Mouse (Mus musculus) heart, adult 2 months (tissue): ENCODE measurements around the gene Pop7. TPM values are rescaled to one million over a fixed set of nuclear protein-coding genes. Genes with fewer than 3 reads are reported as not detected.

ENCODE experiments used
- DNase-seq, 2 experiments: peaks; one replicate each; pipeline ENCODE4 v3.0.0; 2021
- H3K27ac ChIP-seq: fragments of 200-600 bp; 2 replicates; pipeline ENCODE4 v1.8.1; 2022
- H3K27me3 ChIP-seq: fragments of 200-500 bp; 2 replicates; pipeline ENCODE4 v1.6.1; 2012; ENCODE audit warnings: mild to moderate bottlenecking, low read length, inconsistent platforms, mixed read lengths; ENCODE audit not compliant: control insufficient read depth, insufficient read depth
- H3K36me3 ChIP-seq: fragments of 200-500 bp; 2 replicates; pipeline ENCODE4 v1.6.1; 2012; ENCODE audit warnings: low read length, inconsistent platforms; ENCODE audit not compliant: control insufficient read depth, insufficient read depth
- H3K4me1 ChIP-seq: fragments of 200-500 bp; 2 replicates; pipeline ENCODE4 v1.6.1; 2011; ENCODE audit warnings: low read length; ENCODE audit not compliant: control insufficient read depth, insufficient read depth
- H3K4me3 ChIP-seq: fragments of 200-600 bp; 2 replicates; pipeline ENCODE4 v1.8.1; 2022
- H3K79me2 ChIP-seq: fragments of 200-500 bp; replicated peaks from 2 replicates; pipeline ENCODE4 v1.6.1; 2012; ENCODE audit warnings: mild to moderate bottlenecking, inconsistent platforms, low read length, moderate library complexity, mixed read lengths; ENCODE audit not compliant: control insufficient read depth, insufficient read depth
- H3K9ac ChIP-seq: fragments of 200-500 bp; 2 replicates; pipeline ENCODE4 v1.6.1; 2012; ENCODE audit warnings: low read depth, mild to moderate bottlenecking, control low read depth, inconsistent platforms, low read length, mixed read lengths
- CTCF ChIP-seq: fragments of 200-600 bp; IDR thresholded peaks from 2 replicates; pipeline ENCODE4 v1.8.1; 2022; ENCODE audit warnings: antibody characterized with exemption, mild to moderate bottlenecking, moderate library complexity
- EP300 ChIP-seq: fragments of 200-500 bp; IDR thresholded peaks from 2 replicates; pipeline ENCODE4 v1.6.1; 2011; ENCODE audit warnings: low read depth, low read length, control low read depth; ENCODE audit not compliant: insufficient read depth
- POLR2A ChIP-seq: fragments of 200-500 bp; IDR thresholded peaks from 2 replicates; pipeline ENCODE4 v1.6.1; 2011; ENCODE audit warnings: mild to moderate bottlenecking, low read depth, low read length, control low read depth; ENCODE audit not compliant: insufficient read depth
- WGBS: fragments of 180-500 bp; shearing (Covaris S2); methylation state at CpG from one replicate; pipeline ENCODE4 v1.1.7; 2018; 5-methylcytosine and 5-hydroxymethylcytosine counted together
- intact Hi-C: fragments of 180-260 bp; cut with DNase I; formaldehyde crosslinking; loops from one replicate; pipeline ENCODE4 v1.15.1; 2025
- long read RNA-seq: library from polyadenylated mRNA; stranded (forward); transcript quantifications from one replicate; pipeline ENCODE4 v2.0.0, GENCODE M21; 2021
- polyA plus RNA-seq: library from polyadenylated mRNA; depleted of rRNA; stranded (reverse); fragments of >200 nt; gene quantifications from 2 replicates; pipeline ENCODE4 v1.2.3, GENCODE M21; 2012; rRNA removed
- total RNA-seq, 2 experiments: library from RNA; stranded (reverse); gene quantifications; 2 replicates each; pipeline ENCODE4 v1.2.3; 2021

Gene Pop7
- total RNA-seq (10 to 100 TPM; 13.4 to 13.9 TPM), polyA plus RNA-seq (22.7 and 25.6 TPM in 2 replicates)
- long read RNA-seq, transcript Pop7-201 (2 exons, 881 nt) = major isoform, 5 of 5 reads
- long read RNA-seq, partial matches to known transcripts = 0 of 5 reads
- long read RNA-seq, other reads (novel, unspliced or antisense) = 0 of 5 reads

GRCm38 (mm10) chr5:137501709-137502666 lies at the start of gene Pop7:
Gene Pop7, minus strand, starts transcription at chr5:137502518.
- intact Hi-C loops = loop anchor here (1.0 to 10.0 kb wide), 5 partner anchors 28 to 653 kb away; partner anchors contain the start of genes Mepce, Zcwpw1 and Zfp113
- WGBS = 1% methylated on average over 64 of the region's 64 CpGs
- TF ChIP-seq POLR2A = peak; percentile 59
- peak; percentile 94 for TF ChIP-seq CTCF
- TF ChIP-seq EP300 = 0 out of 2 replicates have a peak, but pooled peaks have one; percentile 26
- peak; percentile 100 for DNase-seq
- Histone ChIP-seq H3K27ac (peak within 1 kb of the TSS; percentile 85), H3K9ac (peak within 1 kb of the TSS; percentile 75), H3K36me3 (peaks cover 2% of the 10 kb centered on the region; the same call in 1 of the 2 replicates), H3K4me3 (peak within 1 kb of the TSS; percentile 74), H3K79me2 (no peaks in the 10 kb centered on the region), H3K27me3 (no peaks in the 10 kb centered on the region), H3K4me1 (peaks cover 4% of the 10 kb centered on the region)

- WGBS = 68% methylated on average over 5 of the region's 5 CpGs
- no peak overlapping the region for H3K4me3 ChIP-seq
- no peaks in the 10 kb centered on the region for H3K79me2 ChIP-seq
- TF ChIP-seq EP300 (no peak), CTCF (peak; percentile 43)
- no peak for DNase-seq
- H3K9ac ChIP-seq = no peak overlapping the region
- H3K4me1 ChIP-seq = no peaks in the 10 kb centered on the region
- H3K27me3 ChIP-seq = peaks cover 11% of the 10 kb centered on the region
- no peak overlapping the region for H3K27ac ChIP-seq
- intact Hi-C loops = no loop called here
- H3K36me3 ChIP-seq = no peaks in the 10 kb centered on the region
Measured at GRCm38 (mm10) chr5:137551119-137551518, 48.8 kb upstream of the Pop7 start.

DNA sequence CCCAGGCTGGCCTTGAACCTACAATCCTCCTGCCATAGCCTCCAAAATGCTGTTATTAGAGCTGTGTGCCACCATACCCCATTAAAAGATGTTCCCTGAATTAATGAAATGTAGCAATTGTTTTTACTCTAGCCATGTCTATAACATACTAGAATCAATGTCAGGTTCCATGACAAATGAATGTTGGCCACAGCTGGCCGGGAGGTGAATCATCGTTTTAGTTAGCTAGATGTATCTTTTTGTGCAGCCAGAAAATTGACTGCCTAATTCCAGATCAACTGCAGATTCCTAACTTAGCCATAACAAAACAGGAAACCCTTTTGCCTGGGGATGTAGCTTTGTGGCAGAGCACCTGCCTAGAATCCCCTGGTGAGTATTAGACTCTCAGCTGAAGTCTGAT lies 47.5 kb upstream of the Pop7 start:
- intact Hi-C loops = no loop called here
- WGBS = 70% methylated on average over 2 of the region's 2 CpGs
- H3K27ac ChIP-seq = no peak overlapping the region
- no peak overlapping the region for H3K9ac ChIP-seq
- no peaks in the 10 kb centered on the region for H3K79me2 ChIP-seq
- no peak for DNase-seq
- no peak for TF ChIP-seq POLR2A
- no peak for TF ChIP-seq EP300
- TF ChIP-seq CTCF = no peak
- peaks cover 8% of the 10 kb centered on the region for H3K27me3 ChIP-seq
- no peaks in the 10 kb centered on the region for H3K4me1 ChIP-seq
- H3K4me3 ChIP-seq = no peak overlapping the region
- no peaks in the 10 kb centered on the region for H3K36me3 ChIP-seq

DNA sequence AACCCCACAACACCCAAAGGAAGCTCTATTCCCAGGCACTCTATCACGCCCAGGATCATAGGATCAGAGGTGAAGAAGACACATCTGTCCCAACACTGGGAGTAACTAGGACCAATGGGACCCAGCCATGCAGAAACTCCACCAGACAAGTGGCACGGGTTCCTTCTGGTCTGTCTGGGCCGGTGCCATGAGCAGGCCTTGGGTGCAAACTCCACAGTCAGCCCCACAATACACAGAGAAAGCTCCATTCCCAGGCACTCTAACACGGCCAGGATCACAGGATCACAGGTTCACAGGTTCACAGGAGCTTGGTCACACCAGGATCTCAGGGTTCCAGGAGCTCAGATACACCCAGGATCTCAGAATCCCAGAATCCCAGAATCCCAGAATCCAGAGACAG lies 43.3 kb upstream of the Pop7 start:
- Histone ChIP-seq H3K4me3 (no peak overlapping the region), H3K9ac (no peak overlapping the region), H3K36me3 (no peaks in the 10 kb centered on the region), H3K27me3 (no peaks in the 10 kb centered on the region), H3K27ac (no peak overlapping the region), H3K4me1 (peaks cover 2% of the 10 kb centered on the region), H3K79me2 (no peaks in the 10 kb centered on the region)
- DNase-seq = no peak
- intact Hi-C loops = no loop called here
- TF ChIP-seq CTCF (no peak), EP300 (no peak), POLR2A (no peak)
- WGBS = 72% methylated on average over 4 of the region's 4 CpGs

DNA sequence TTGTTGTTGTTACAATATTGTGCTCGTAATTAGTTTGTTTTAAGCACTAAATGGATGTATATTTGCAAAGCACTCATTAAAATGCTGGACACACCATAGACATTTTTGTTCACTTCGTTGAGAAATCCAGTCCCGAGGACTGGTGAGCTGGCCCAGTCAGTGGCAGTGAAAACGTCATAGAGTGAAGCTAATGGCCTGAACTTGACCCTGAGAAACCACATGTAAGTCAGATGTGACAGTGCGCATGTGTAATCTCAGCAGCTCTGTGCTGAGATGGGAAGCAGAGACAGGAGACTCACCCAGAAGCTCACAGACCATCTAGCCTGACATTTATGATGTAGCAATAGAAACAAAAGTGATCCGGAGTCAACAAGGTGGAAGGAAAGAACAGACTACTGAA lies 42.6 kb upstream of the Pop7 start:
- H3K79me2 ChIP-seq = no peaks in the 10 kb centered on the region
- TF ChIP-seq CTCF (no peak), POLR2A (no peak), EP300 (no peak)
- no peaks in the 10 kb centered on the region for H3K36me3 ChIP-seq
- no peaks in the 10 kb centered on the region for H3K27me3 ChIP-seq
- H3K4me3 ChIP-seq = no peak overlapping the region
- 63% methylated on average over 6 of the region's 6 CpGs for WGBS
- peaks cover 2% of the 10 kb centered on the region for H3K4me1 ChIP-seq
- no peak overlapping the region for H3K27ac ChIP-seq
- no peak overlapping the region for H3K9ac ChIP-seq
- intact Hi-C loops = no loop called here
- no peak for DNase-seq
